Mouse (Mus musculus): ENCODE measurements around the gene Olig1. TPM values are rescaled to one million over a fixed set of nuclear protein-coding genes. Genes with fewer than 3 reads are reported as not detected.

Olig1 gene
- polyA plus RNA-seq (2017; shearing (Covaris generic)), result not detected

DNA sequence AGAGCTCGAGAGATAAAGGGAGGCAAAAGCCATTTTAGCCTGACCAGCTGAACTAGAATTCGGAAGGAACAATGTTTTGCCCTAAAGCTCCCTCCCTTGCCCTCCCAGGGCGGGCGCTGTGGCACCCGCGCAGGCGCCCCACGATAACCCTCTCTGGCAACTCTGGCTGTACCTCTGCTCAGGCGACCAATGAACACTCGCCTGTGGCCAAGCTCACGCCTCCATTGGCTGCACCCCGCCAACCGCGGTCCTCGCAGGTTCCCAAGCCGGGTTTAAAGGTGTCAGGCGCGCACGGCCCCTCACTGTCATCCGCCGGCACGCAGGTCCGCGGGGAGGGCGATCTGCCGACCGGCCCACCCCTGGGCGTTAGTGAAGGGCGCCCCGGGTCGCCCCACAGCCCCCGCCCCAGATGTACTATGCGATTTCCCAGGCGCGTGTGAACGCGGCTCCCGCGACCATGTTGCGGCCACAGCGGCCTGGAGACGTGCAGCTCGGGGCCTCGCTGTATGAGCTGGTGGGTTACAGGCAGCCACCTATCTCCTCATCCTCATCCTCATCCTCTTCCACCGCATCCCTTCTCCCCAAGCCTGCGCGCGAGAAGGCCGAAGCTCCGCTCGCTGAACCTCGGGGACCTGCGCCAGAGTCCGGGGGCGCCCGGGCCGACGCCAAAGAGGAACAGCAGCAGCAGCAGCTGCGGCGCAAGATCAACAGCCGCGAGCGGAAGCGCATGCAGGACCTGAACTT is at the start of gene Olig1:
Gene Olig1 (plus strand): TSS at position 305 of the 744 bp plus-strand sequence.

DNA sequence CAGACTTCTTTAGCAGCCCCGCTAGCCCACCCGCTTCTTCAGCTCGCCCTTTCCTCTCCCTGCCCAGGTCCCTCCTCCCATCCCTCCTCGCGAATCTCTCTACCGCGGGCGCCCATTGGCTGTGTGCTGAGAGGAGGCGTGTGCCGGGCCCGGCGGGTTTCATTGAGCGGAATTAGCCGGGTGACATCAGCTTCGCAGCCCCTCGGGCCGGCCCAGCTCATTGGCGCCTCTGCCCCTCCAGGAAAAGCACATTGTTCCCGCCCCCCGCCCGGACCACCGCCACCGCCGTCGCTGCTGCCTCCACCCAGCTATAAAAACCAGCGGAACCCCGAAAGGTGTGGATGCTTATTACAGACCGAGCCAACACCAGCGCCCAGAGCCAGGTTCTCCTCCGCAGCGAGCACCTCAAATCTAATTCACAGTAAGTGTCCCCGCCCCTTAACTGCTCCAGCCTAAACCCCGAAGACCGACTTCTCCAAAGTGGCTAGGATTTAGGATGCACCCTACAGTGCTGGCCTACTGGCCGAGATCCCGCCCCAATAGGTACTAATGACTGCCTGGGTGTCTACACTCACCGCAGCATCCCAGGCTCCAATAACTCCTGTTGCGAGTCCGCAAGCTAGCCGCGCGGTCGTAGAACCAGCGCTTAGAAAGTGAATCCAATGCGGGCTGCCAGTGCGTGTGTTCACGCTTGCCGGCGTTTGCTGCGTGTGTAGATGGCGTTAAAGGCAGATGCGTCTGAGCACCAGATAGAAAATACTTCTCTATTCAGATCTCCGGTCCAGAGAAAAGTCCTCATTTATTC is 44.1 kb upstream of the Olig1 start, which contains the start of gene Olig2:
Gene Olig2 (plus strand): TSS at position 225 of the 805 bp plus-strand sequence.

Other genes with a start within 250 kb of the Olig1 start
- 54.1 TPM for gene Paxbp1, start 225.2 kb upstream of the Olig1 start, polyA plus RNA-seq (2017; shearing (Covaris generic))
- 0.68 TPM for gene 4932438H23Rik, start 174.7 kb upstream of the Olig1 start, polyA plus RNA-seq (2017; shearing (Covaris generic))
- gene Olig2, start 44.3 kb upstream of the Olig1 start, polyA plus RNA-seq (2017; shearing (Covaris generic)), result not detected
- gene Ifnar2, start 103.0 kb downstream of the Olig1 start, polyA plus RNA-seq (2017; shearing (Covaris generic)), result 134 TPM
- not detected for gene Gm21970, start 121.9 kb downstream of the Olig1 start, polyA plus RNA-seq (2017; shearing (Covaris generic))
- gene Il10rb, start 136.4 kb downstream of the Olig1 start, polyA plus RNA-seq (2017; shearing (Covaris generic)), result 169 TPM
- 218 TPM for gene Ifnar1, start 215.5 kb downstream of the Olig1 start, polyA plus RNA-seq (2017; shearing (Covaris generic))